Mouse (Mus musculus) midbrain, embryonic 16.5 days (tissue): Measurements from ENCODE around the gene Agfg2. TPM values are rescaled to one million over a fixed set of nuclear protein-coding genes. Genes with fewer than 3 reads are reported as not detected.
"Not testable (repeated sequence)": the region's sequence is repeated elsewhere in the genome, so short reads cannot be mapped to it uniquely, and the experiment has no call there.

ENCODE experiments used
- ATAC-seq: fragments of 200-750 bp; cut with Nextera tagmentation; 2 replicates; pipeline ENCODE4 v1.8.0; 2017; ENCODE audit warnings: moderate TSS enrichment
- H3K27ac ChIP-seq: fragments of 300-500 bp; sonication (generic); 2 replicates; pipeline ENCODE4 v1.5.1; 2014; ENCODE audit warnings: mild to moderate bottlenecking, low read length, mixed read lengths
- H3K27me3 ChIP-seq: fragments of 300-500 bp; sonication (generic); 2 replicates; pipeline ENCODE4 v1.6.1; 2014; ENCODE audit warnings: low read depth, low read length, mixed read lengths; ENCODE audit not compliant: control insufficient read depth, insufficient read depth
- H3K36me3 ChIP-seq: fragments of 300-500 bp; sonication (generic); 2 replicates; pipeline ENCODE4 v1.6.1; 2014; ENCODE audit warnings: mild to moderate bottlenecking, low read length, moderate library complexity, mixed read lengths; ENCODE audit not compliant: control insufficient read depth, insufficient read depth
- H3K4me1 ChIP-seq: fragments of 300-500 bp; sonication (generic); 2 replicates; pipeline ENCODE4 v1.6.1; 2014; ENCODE audit warnings: mild to moderate bottlenecking, low read length, mixed read lengths; ENCODE audit not compliant: control insufficient read depth, insufficient read depth
- H3K4me2 ChIP-seq: fragments of 300-500 bp; sonication (generic); 2 replicates; pipeline ENCODE4 v1.6.1; 2014; ENCODE audit warnings: mild to moderate bottlenecking, low read length, mixed read lengths
- H3K4me3 ChIP-seq: fragments of 300-500 bp; sonication (generic); 2 replicates; pipeline ENCODE4 v1.5.1; 2014; ENCODE audit warnings: low read depth, mild to moderate bottlenecking, low read length, moderate library complexity, mixed read lengths
- H3K9ac ChIP-seq: fragments of 300-500 bp; sonication (generic); 2 replicates; pipeline ENCODE4 v1.6.1; 2014; ENCODE audit warnings: low read depth, low read length, mixed read lengths
- H3K9me3 ChIP-seq: fragments of 300-500 bp; sonication (generic); replicated peaks from 2 replicates; pipeline ENCODE4 v1.6.1; 2014; ENCODE audit warnings: mild to moderate bottlenecking, low read length, mixed read lengths; ENCODE audit not compliant: control insufficient read depth, poor library complexity, severe bottlenecking
- WGBS: fragments of 180-500 bp; shearing (Covaris S2); extraction: QIAGEN DNeasy Blood & Tissue Kit; methylation state at CpG from one replicate; pipeline ENCODE4 v1.1.7; 2014; 5-methylcytosine and 5-hydroxymethylcytosine counted together
- polyA plus RNA-seq: library from polyadenylated mRNA; unstranded; fragments of >200 nt; fragmentation: Nextera tagmentation; extraction: Ambion mirVana; gene quantifications from 2 replicates; pipeline ENCODE4 v1.2.1, GENCODE M21; 2015

Gene Agfg2
- 15.8 and 20.4 TPM in 2 replicates for polyA plus RNA-seq

- H3K9me3 ChIP-seq, result no peaks in the 10 kb centered on the region
- peak within 1 kb of the TSS; percentile 88 for H3K4me2 ChIP-seq
- peak within 1 kb of the TSS; percentile 79 for H3K4me3 ChIP-seq
- ATAC-seq, result peak; percentile 99
- WGBS, result under 1% methylated on average over 61 of the region's 62 CpGs
- H3K9ac ChIP-seq, result peak within 1 kb of the TSS; percentile 76
- H3K27ac ChIP-seq, result peak within 1 kb of the TSS; percentile 78
- no peaks in the 10 kb centered on the region for H3K36me3 ChIP-seq
- H3K4me1 ChIP-seq, result peaks cover 21% of the 10 kb centered on the region
- no peaks in the 10 kb centered on the region; the same call in 1 of the 2 replicates for H3K27me3 ChIP-seq
These were observed at the start of gene Agfg2 for GRCm38 (mm10) chr5:137684294-137685123. TSS of gene Agfg2 (minus strand) at chr5:137684726.

GRCm38 (mm10) chr5:137733638-137734288 is 49.2 kb upstream of the Agfg2 start:
- 18% methylated on average over 12 of the region's 12 CpGs for WGBS

GRCm38 (mm10) chr5:137726767-137727166 is 42.2 kb upstream of the Agfg2 start:
- no peak overlapping the region for H3K27ac ChIP-seq
- H3K4me3 ChIP-seq, result no peak overlapping the region
- no peak overlapping the region for H3K9ac ChIP-seq
- peaks cover 13% of the 10 kb centered on the region for H3K36me3 ChIP-seq
- H3K4me1 ChIP-seq, result peaks cover 4% of the 10 kb centered on the region; the same call in 1 of the 2 replicates
- WGBS, result 76% methylated on average over 6 of the region's 6 CpGs
- no peaks in the 10 kb centered on the region for H3K9me3 ChIP-seq
- no peaks in the 10 kb centered on the region for H3K27me3 ChIP-seq
- no peak for ATAC-seq
- H3K4me2 ChIP-seq, result no peak overlapping the region

More at GRCm38 (mm10) chr5:137733638-137734288, 49.2 kb upstream of the Agfg2 start:
- no peaks in the 10 kb centered on the region for H3K9me3 ChIP-seq
- peak overlapping the region; percentile 74 for H3K4me2 ChIP-seq
- H3K27me3 ChIP-seq, result no peaks in the 10 kb centered on the region
- peak overlapping the region; percentile 69 for H3K9ac ChIP-seq
- H3K4me1 ChIP-seq, result peaks cover 53% of the 10 kb centered on the region
- H3K36me3 ChIP-seq, result peaks cover 27% of the 10 kb centered on the region
- H3K27ac ChIP-seq, result peak overlapping the region; percentile 93
- H3K4me3 ChIP-seq, result peak overlapping the region; percentile 36
- peak; percentile 61 for ATAC-seq

- Histone ChIP-seq H3K36me3 (no peaks in the 10 kb centered on the region), H3K4me2 (no peak overlapping the region), H3K9ac (no peak overlapping the region), H3K27ac (no peak overlapping the region), H3K4me3 (no peak overlapping the region), H3K9me3 (no peaks in the 10 kb centered on the region), H3K4me1 (no peaks in the 10 kb centered on the region), H3K27me3 (no peaks in the 10 kb centered on the region)
- ATAC-seq, result no peak
- 85% methylated on average over 5 of the region's 5 CpGs for WGBS
These were observed 39.3 kb upstream of the Agfg2 start for GRCm38 (mm10) chr5:137723840-137724239.

GRCm38 (mm10) chr5:137720558-137721164 is 36.1 kb upstream of the Agfg2 start:
- not testable (repeated sequence) for H3K4me1 ChIP-seq, H3K4me2 ChIP-seq, H3K9ac ChIP-seq, H3K27me3 ChIP-seq, H3K4me3 ChIP-seq, H3K27ac ChIP-seq, H3K36me3 ChIP-seq, H3K9me3 ChIP-seq, ATAC-seq
- 28% methylated on average over 10 of the region's 16 CpGs for WGBS

GRCm38 (mm10) chr5:137719088-137719487 is 34.6 kb upstream of the Agfg2 start:
- Histone ChIP-seq H3K27me3 (no peaks in the 10 kb centered on the region), H3K9me3 (no peaks in the 10 kb centered on the region), H3K27ac (no peak overlapping the region), H3K4me1 (no peaks in the 10 kb centered on the region), H3K4me2 (no peak overlapping the region), H3K4me3 (no peak overlapping the region), H3K36me3 (no peaks in the 10 kb centered on the region), H3K9ac (no peak overlapping the region)
- 90% methylated on average over 6 of the region's 6 CpGs for WGBS
- ATAC-seq, result no peak

GRCm38 (mm10) chr5:137718020-137718790 is 33.7 kb upstream of the Agfg2 start:
- H3K27me3 ChIP-seq, result no peaks in the 10 kb centered on the region
- no peaks in the 10 kb centered on the region for H3K4me1 ChIP-seq
- no peaks in the 10 kb centered on the region for H3K9me3 ChIP-seq
- WGBS, result 68% methylated on average over 8 of the region's 8 CpGs
- H3K27ac ChIP-seq, result no peak overlapping the region
- no peak overlapping the region for H3K9ac ChIP-seq
- ATAC-seq, result no peak
- H3K36me3 ChIP-seq, result no peaks in the 10 kb centered on the region
- H3K4me3 ChIP-seq, result no peak overlapping the region
- H3K4me2 ChIP-seq, result no peak overlapping the region

GRCm38 (mm10) chr5:137715685-137716084 is 31.2 kb upstream of the Agfg2 start:
- Histone ChIP-seq H3K27ac (no peak overlapping the region), H3K27me3 (no peaks in the 10 kb centered on the region), H3K4me3 (no peak overlapping the region), H3K9me3 (no peaks in the 10 kb centered on the region), H3K4me2 (no peak overlapping the region), H3K4me1 (no peaks in the 10 kb centered on the region), H3K9ac (no peak overlapping the region), H3K36me3 (no peaks in the 10 kb centered on the region)
- WGBS, result 84% methylated on average over 8 of the region's 8 CpGs
- no peak for ATAC-seq
